Mouse (Mus musculus) heart, adult 2 months (tissue): ENCODE measurements at regions not wholly inside any gene's neighbourhood (a gene's known extent, or its start where the extent isn't known, plus 50 kb on each side); places are given as distances from the start of the nearest gene placed in this dataset.
"Not testable (repeated sequence)": the region's sequence is repeated elsewhere in the genome, so short reads cannot be mapped to it uniquely, and the experiment has no call there.

Experiments used
- CTCF ChIP-seq: fragments of 200-600 bp; IDR thresholded peaks from 2 replicates; pipeline ENCODE4 v1.8.1; 2022; ENCODE audit warnings: antibody characterized with exemption, mild to moderate bottlenecking, moderate library complexity
- EP300 ChIP-seq: fragments of 200-500 bp; IDR thresholded peaks from 2 replicates; pipeline ENCODE4 v1.6.1; 2011; ENCODE audit warnings: low read depth, low read length, control low read depth; ENCODE audit not compliant: insufficient read depth
- POLR2A ChIP-seq: fragments of 200-500 bp; IDR thresholded peaks from 2 replicates; pipeline ENCODE4 v1.6.1; 2011; ENCODE audit warnings: mild to moderate bottlenecking, low read depth, low read length, control low read depth; ENCODE audit not compliant: insufficient read depth

DNA sequence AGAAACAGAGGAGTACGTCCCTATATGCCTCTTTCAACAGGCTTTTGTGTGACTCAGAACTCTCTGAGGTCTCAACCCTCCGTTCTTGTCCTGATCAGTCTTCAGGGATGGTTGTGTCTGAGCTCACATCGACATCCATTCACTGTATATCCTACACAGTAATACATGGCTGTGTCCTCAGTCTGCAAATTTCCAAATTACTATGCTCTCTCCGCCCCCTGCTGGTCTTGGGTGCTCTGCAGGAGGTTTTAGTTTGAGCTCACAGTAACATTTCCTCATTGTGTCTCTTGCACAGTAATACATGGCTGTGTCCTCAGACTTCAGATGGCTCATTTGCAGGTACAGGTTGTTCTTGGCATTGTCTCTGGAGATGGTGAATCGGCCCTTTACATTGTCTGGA, 53.5 kb downstream of the Adam6a start:
- TF ChIP-seq CTCF, POLR2A, EP300: not testable (repeated sequence)
